8 mouse cellular contexts compared by ENCODE assay signal in genomic region chr17:33032900-33033891, GRCm38 (mm10). TPM values are rescaled to one million over a fixed set of nuclear protein-coding genes. Genes with fewer than 3 reads are reported as not detected.
A peak's percentile ranks its signal among the peaks of the same experiment; 100 is the strongest.
DNase-seq lines count a peak whose midpoint lies in the region; ATAC-seq and TF ChIP-seq lines count a peak whose summit lies in the region.

Zfp763 (minus strand) TSS chr17:33033402.

- peaks cover 3% of the 10 kb centered on the region for H3K4me1 ChIP-seq in cerebellum, adult 2 months (ENCODE audit: control insufficient read depth, insufficient read depth, low read length)
- peaks cover 9% of the 10 kb centered on the region; the same call in 1 of the 2 replicates for H3K4me1 ChIP-seq in forebrain, postnatal 0 days (ENCODE audit: insufficient read depth)
- no peaks in the 10 kb centered on the region for H3K4me1 ChIP-seq in lung, embryonic 15.5 days

- 2% methylated on average over 27 of the region's 27 CpGs for WGBS in cerebellum, adult 2 months
- WGBS in forebrain, postnatal 0 days = 2% methylated on average over 27 of the region's 27 CpGs
- WGBS in lung, embryonic 15.5 days = 3% methylated on average over 27 of the region's 27 CpGs

- H3K9ac ChIP-seq in forebrain, postnatal 0 days = peak within 1 kb of the TSS; percentile 87
- peak within 1 kb of the TSS; percentile 71 for H3K9ac ChIP-seq in lung, embryonic 15.5 days

- peak within 1 kb of the TSS; percentile 55 for H3K4me2 ChIP-seq in forebrain, postnatal 0 days (ENCODE audit: low read depth)
- H3K4me2 ChIP-seq in lung, embryonic 15.5 days = peak within 1 kb of the TSS; percentile 47

- H3K27ac ChIP-seq in cerebellum, adult 2 months (ENCODE audit: insufficient read depth, low read length) = no peak within 1 kb of the TSS
- peak within 1 kb of the TSS; percentile 85 for H3K27ac ChIP-seq in forebrain, postnatal 0 days (ENCODE audit: low read depth, low read length)
- H3K27ac ChIP-seq in lung, embryonic 15.5 days = peak within 1 kb of the TSS; percentile 79

- H3K27me3 ChIP-seq in cerebellum, adult 2 months (ENCODE audit: control insufficient read depth, insufficient read depth, low read length) = no peaks in the 10 kb centered on the region
- no peaks in the 10 kb centered on the region for H3K27me3 ChIP-seq in forebrain, postnatal 0 days (ENCODE audit: insufficient read depth, low read length)
- no peaks in the 10 kb centered on the region for H3K27me3 ChIP-seq in lung, embryonic 15.5 days

- no peak for TF ChIP-seq CTCF in cerebellum, adult 2 months (IDR thresholded peaks at IDR 0.05; ENCODE audit: borderline replicate concordance, insufficient read depth, low read depth, low read length)
- peak; percentile 30; the same call in 1 of the 2 replicates for TF ChIP-seq CTCF in forebrain, postnatal 0 days (IDR thresholded peaks at IDR 0.05; ENCODE audit: low read depth)

- no peaks in the 10 kb centered on the region for H3K9me3 ChIP-seq in forebrain, postnatal 0 days (ENCODE audit: low read length)
- no peaks in the 10 kb centered on the region for H3K9me3 ChIP-seq in lung, embryonic 15.5 days

- TF ChIP-seq POLR2A in cerebellum, adult 2 months (IDR thresholded peaks at IDR 0.05; ENCODE audit: borderline replicate concordance, insufficient read depth, low read length) = peak; percentile 68; the same call in 1 of the 2 replicates

- DNase-seq in MEL-GATA-1-ER (ENCODE audit: extremely low read depth, low read depth) = peak; percentile 59
- DNase-seq in cerebellum, adult 2 months = peak; percentile 82 to 85
- DNase-seq in forebrain, postnatal 0 days = peak; percentile 93
- peak; percentile 77 for DNase-seq in heart, postnatal 4 days
- DNase-seq in layer of hippocampus, adult 8-10 months (ENCODE audit: low spot score in 2 of 2) = peak; percentile 78 to 80
- peak; percentile 57 for DNase-seq in ovary, adult 18-20 months (ENCODE audit: low spot score)
- peak; percentile 80 for DNase-seq in thymus, postnatal 0 days (ENCODE audit: low spot score)

- ATAC-seq in forebrain, postnatal 0 days = peak; percentile 100
- peak; percentile 95 for ATAC-seq in lung, embryonic 15.5 days (ENCODE audit: borderline replicate concordance, extremely low read depth, low FRiP score, low TSS enrichment)

- H3K36me3 ChIP-seq in forebrain, postnatal 0 days (ENCODE audit: insufficient read depth) = no peaks in the 10 kb centered on the region
- H3K36me3 ChIP-seq in lung, embryonic 15.5 days = no peaks in the 10 kb centered on the region

- H3K4me3 ChIP-seq in cerebellum, adult 2 months (replicated peaks; ENCODE audit: insufficient read depth, low read depth, low read length) = peak within 1 kb of the TSS; percentile 91
- peak within 1 kb of the TSS; percentile 70 for H3K4me3 ChIP-seq in forebrain, postnatal 0 days (ENCODE audit: low read depth, low read length)
- peak within 1 kb of the TSS; percentile 68 for H3K4me3 ChIP-seq in lung, embryonic 15.5 days

RNA-seq across cellular contexts. Expression of gene Zfp763, which starts in this region (rescaled TPM):
- 10.7 and 12.2 TPM in 2 replicates for polyA plus RNA-seq in cerebellum, adult 2 months (2012; rRNA removed)
- total RNA-seq in forebrain, postnatal 0 days (2014; rRNA removed) = 24.3 and 28.5 TPM in 2 replicates
- polyA plus RNA-seq in forebrain, postnatal 0 days (2015; fragmentation: Nextera tagmentation; extraction: Ambion mirVana) = 15.4 and 19.9 TPM in 2 replicates
- total RNA-seq in heart, postnatal 4 days (2021) = 1 to 10 TPM; 5.1 to 5.8 TPM
- 10 to 100 TPM; 17.6 to 24.6 (median 18.5) TPM for total RNA-seq in layer of hippocampus, adult 8-10 months (2022)
- polyA plus RNA-seq in lung, embryonic 15.5 days (2015; fragmentation: Nextera tagmentation; extraction: Ambion mirVana) = 13.5 and 13.9 TPM in 2 replicates
- 7.8 and 8.1 TPM in 2 replicates for polyA plus RNA-seq in thymus, postnatal 0 days (2015; fragmentation: Nextera tagmentation; extraction: Ambion mirVana)
